8 mouse cellular contexts compared by ENCODE assay signal in genomic region chr7:79371321-79371879, GRCm38 (mm10). TPM values are rescaled to one million over a fixed set of nuclear protein-coding genes. Genes with fewer than 3 reads are reported as not detected.
DNase-seq lines count a peak whose midpoint lies in the region; ATAC-seq lines count a peak whose summit lies in the region.

No protein-coding gene starts in this region.

- DNase-seq in gastrocnemius, adult 18-20 months (ENCODE audit: low spot score): peak; percentile 43
- DNase-seq in gastrocnemius, postnatal 25 days: no peak
- DNase-seq in c-Kit-negative CD71-positive TER-119-positive erythroid progenitor cells, embryonic 14.5 days (ENCODE audit: low read depth, low spot score): peak; percentile 49
- DNase-seq in left cerebral cortex, postnatal 4 days: peak; percentile 81
- DNase-seq in midbrain, embryonic 14.5 days: peak; percentile 81
- DNase-seq in spleen, postnatal 10 days (ENCODE audit: low spot score in 2 of 2): peak; percentile 72 to 85

- no peaks in the 10 kb centered on the region for H3K9me3 ChIP-seq in forebrain, embryonic 13.5 days (replicated peaks)
- H3K9me3 ChIP-seq in hindbrain, embryonic 15.5 days: no peaks in the 10 kb centered on the region
- H3K9me3 ChIP-seq in midbrain, embryonic 14.5 days (ENCODE audit: control insufficient read depth, low read length): no peaks in the 10 kb centered on the region

- no peak overlapping the region for H3K27ac ChIP-seq in forebrain, embryonic 13.5 days
- no peak overlapping the region for H3K27ac ChIP-seq in hindbrain, embryonic 15.5 days (replicated peaks)
- H3K27ac ChIP-seq in midbrain, embryonic 14.5 days (replicated peaks; ENCODE audit: low read depth, low read length): no peak overlapping the region

- peak; percentile 72 for ATAC-seq in forebrain, embryonic 13.5 days
- peak; percentile 68 for ATAC-seq in hindbrain, embryonic 15.5 days (ENCODE audit: low FRiP score, low read depth)
- ATAC-seq in midbrain, embryonic 14.5 days (ENCODE audit: low FRiP score, low TSS enrichment): peak; percentile 57; the same call in 1 of the 2 replicates

- H3K36me3 ChIP-seq in forebrain, embryonic 13.5 days (ENCODE audit: poor library complexity, severe bottlenecking): no peaks in the 10 kb centered on the region
- H3K36me3 ChIP-seq in hindbrain, embryonic 15.5 days: no peaks in the 10 kb centered on the region
- no peaks in the 10 kb centered on the region for H3K36me3 ChIP-seq in midbrain, embryonic 14.5 days (ENCODE audit: control insufficient read depth, insufficient read depth, low read length)

- H3K27me3 ChIP-seq in forebrain, embryonic 13.5 days: no peaks in the 10 kb centered on the region
- no peaks in the 10 kb centered on the region for H3K27me3 ChIP-seq in hindbrain, embryonic 15.5 days
- no peaks in the 10 kb centered on the region for H3K27me3 ChIP-seq in midbrain, embryonic 14.5 days (ENCODE audit: control insufficient read depth, insufficient read depth, low read length)

- H3K4me1 ChIP-seq in forebrain, embryonic 13.5 days: no peaks in the 10 kb centered on the region
- H3K4me1 ChIP-seq in hindbrain, embryonic 15.5 days (replicated peaks): no peaks in the 10 kb centered on the region
- no peaks in the 10 kb centered on the region for H3K4me1 ChIP-seq in midbrain, embryonic 14.5 days (ENCODE audit: control insufficient read depth, insufficient read depth, low read length)

- intact Hi-C loops in left cerebral cortex, postnatal 4 days (cut with DNase I): no loop called here

- H3K9ac ChIP-seq in forebrain, embryonic 13.5 days: no peak overlapping the region
- no peak overlapping the region for H3K9ac ChIP-seq in hindbrain, embryonic 15.5 days
- no peak overlapping the region for H3K9ac ChIP-seq in midbrain, embryonic 14.5 days (replicated peaks; ENCODE audit: low read length)

- no peak overlapping the region for H3K4me2 ChIP-seq in forebrain, embryonic 13.5 days
- H3K4me2 ChIP-seq in hindbrain, embryonic 15.5 days: no peak overlapping the region
- no peak overlapping the region for H3K4me2 ChIP-seq in midbrain, embryonic 14.5 days (ENCODE audit: low read length)

- no peak overlapping the region for H3K4me3 ChIP-seq in forebrain, embryonic 13.5 days
- H3K4me3 ChIP-seq in hindbrain, embryonic 15.5 days: no peak overlapping the region
- no peak overlapping the region for H3K4me3 ChIP-seq in midbrain, embryonic 14.5 days (replicated peaks; ENCODE audit: low read depth, low read length)

- 48% methylated on average over 10 of the region's 10 CpGs for WGBS in forebrain, embryonic 13.5 days
- 47% methylated on average over 10 of the region's 10 CpGs for WGBS in hindbrain, embryonic 15.5 days
- 48% methylated on average over 10 of the region's 10 CpGs for WGBS in midbrain, embryonic 14.5 days

RNA-seq across cellular contexts. Expression of gene Rlbp1, which starts 15.4 kb away (rescaled TPM):
- total RNA-seq in gastrocnemius, adult 18-20 months (2021): not detected
- total RNA-seq in gastrocnemius, postnatal 25 days (2021): not detected
- polyA plus RNA-seq in forebrain, embryonic 13.5 days (2015; fragmentation: Nextera tagmentation; extraction: Ambion mirVana): 40.5 and 52.8 TPM in 2 replicates
- polyA plus RNA-seq in hindbrain, embryonic 15.5 days (2015; fragmentation: Nextera tagmentation; extraction: Ambion mirVana): 20.1 and 23.0 TPM in 2 replicates
- 10 to 100 TPM; 45.0 to 49.2 TPM for total RNA-seq in left cerebral cortex, postnatal 4 days (2021)
- polyA plus RNA-seq in midbrain, embryonic 14.5 days (2014; fragmentation: Nextera tagmentation; extraction: Ambion mirVana): 9.2 TPM in 2 replicates

RNA-seq across cellular contexts. Expression of gene Fanci, which starts 20.3 kb away (rescaled TPM):
- not detected for total RNA-seq in gastrocnemius, adult 18-20 months (2021)
- total RNA-seq in gastrocnemius, postnatal 25 days (2021): under 1 TPM; 0.10 to 0.32 TPM
- polyA plus RNA-seq in forebrain, embryonic 13.5 days (2015; fragmentation: Nextera tagmentation; extraction: Ambion mirVana): 10.3 and 11.4 TPM in 2 replicates
- polyA plus RNA-seq in hindbrain, embryonic 15.5 days (2015; fragmentation: Nextera tagmentation; extraction: Ambion mirVana): 1.9 and 2.7 TPM in 2 replicates
- total RNA-seq in left cerebral cortex, postnatal 4 days (2021): 1 to 10 TPM; 2.0 to 2.4 TPM
- polyA plus RNA-seq in midbrain, embryonic 14.5 days (2014; fragmentation: Nextera tagmentation; extraction: Ambion mirVana): 1.6 and 3.1 TPM in 2 replicates

Comparison
In these comparisons a context has a peak if more than half of its experiments do, and no peak if none do; other contexts are left out.
1. RNA of gene Rlbp1, which starts 15.4 kb away (total RNA-seq): 45.0 to 49.2 TPM in left cerebral cortex, postnatal 4 days; not detected in gastrocnemius, adult 18-20 months and not detected in gastrocnemius, postnatal 25 days; every median in the first group is over 10 times any median in the second.
2. Peak in every context shown above with its lines, with median percentiles within 50 percentile points of each other: ATAC-seq.